Mouse (Mus musculus): ENCODE results near the gene 2310079G19Rik.

- TF ChIP-seq CTCF (IDR thresholded peaks at IDR 0.05) = peak; percentile 61
- no peak for TF ChIP-seq EP300 (IDR thresholded peaks at IDR 0.05)
Observed at GRCm38 (mm10) chr16:88657426-88657825, 30.0 kb upstream of the 2310079G19Rik start.

Measured in lung, postnatal 0 days (tissue).